Mouse (Mus musculus) forebrain, postnatal 0 days (tissue): Measurements from ENCODE around the gene Alk. TPM values are rescaled to one million over a fixed set of nuclear protein-coding genes. Genes with fewer than 3 reads are reported as not detected.

Experiments
- ATAC-seq: fragments of 200-750 bp; cut with Nextera tagmentation; 2 replicates; pipeline ENCODE4 v1.8.0; 2017; ENCODE audit warnings: mild to moderate bottlenecking, moderate library complexity
- DNase-seq: peaks from one replicate; pipeline ENCODE4 v3.0.0-alpha.2; 2015
- H3K27ac ChIP-seq: fragments of 300-500 bp; sonication (generic); 2 replicates; pipeline ENCODE4 v1.5.1; 2014; ENCODE audit warnings: low read depth, mild to moderate bottlenecking, antibody characterized with exemption, low read length, moderate library complexity, mixed read lengths
- H3K27me3 ChIP-seq: fragments of 300-500 bp; sonication (generic); 2 replicates; pipeline ENCODE4 v1.6.1; 2014; ENCODE audit warnings: mild to moderate bottlenecking, low read length, mixed read lengths; ENCODE audit not compliant: insufficient read depth
- H3K36me3 ChIP-seq: fragments of 300-500 bp; sonication (generic); 2 replicates; pipeline ENCODE4 v1.6.1; 2014; ENCODE audit warnings: mild to moderate bottlenecking, moderate library complexity; ENCODE audit not compliant: insufficient read depth
- H3K4me1 ChIP-seq: fragments of 300-500 bp; sonication (generic); 2 replicates; pipeline ENCODE4 v1.6.1; 2014; ENCODE audit warnings: antibody characterized with exemption; ENCODE audit not compliant: insufficient read depth
- H3K4me2 ChIP-seq: fragments of 300-500 bp; sonication (generic); 2 replicates; pipeline ENCODE4 v1.6.1; 2014; ENCODE audit warnings: low read depth, mild to moderate bottlenecking, moderate library complexity
- H3K4me3 ChIP-seq: fragments of 300-500 bp; sonication (generic); 2 replicates; pipeline ENCODE4 v1.5.1; 2014; ENCODE audit warnings: low read depth, low read length, mixed read lengths
- H3K9ac ChIP-seq: fragments of 300-500 bp; sonication (generic); 2 replicates; pipeline ENCODE4 v1.6.1; 2014; ENCODE audit warnings: mild to moderate bottlenecking
- H3K9me3 ChIP-seq: fragments of 300-500 bp; sonication (generic); 2 replicates; pipeline ENCODE4 v1.6.1; 2016; ENCODE audit warnings: low read length
- CTCF ChIP-seq: sonication (generic); IDR thresholded peaks from 2 replicates; pipeline ENCODE4 v1.5.1; 2016; ENCODE audit warnings: antibody characterized with exemption, control low read depth, low read depth
- WGBS: fragments of 180-500 bp; shearing (Covaris S2); extraction: QIAGEN DNeasy Blood & Tissue Kit; methylation state at CpG from one replicate; pipeline ENCODE4 v1.1.7; 2014; 5-methylcytosine and 5-hydroxymethylcytosine counted together
- polyA plus RNA-seq: library from polyadenylated mRNA; unstranded; fragments of >200 nt; fragmentation: Nextera tagmentation; extraction: Ambion mirVana; gene quantifications from 2 replicates; pipeline ENCODE4 v1.2.1, GENCODE M21; 2015
- total RNA-seq: library from RNA; depleted of rRNA; stranded (reverse); fragments of >200 nt; gene quantifications from 2 replicates; pipeline ENCODE4 v1.2.3, GENCODE M21; 2014

Gene Alk
- total and polyA plus RNA-seq, 2 experiments from 2014 or later: 1.6 to 8.8 TPM

- Histone ChIP-seq H3K4me2 (no peak overlapping the region), H3K27me3 (no peaks in the 10 kb centered on the region), H3K9ac (no peak overlapping the region), H3K27ac (no peak overlapping the region), H3K9me3 (no peaks in the 10 kb centered on the region), H3K4me3 (no peak overlapping the region), H3K36me3 (no peaks in the 10 kb centered on the region), H3K4me1 (no peaks in the 10 kb centered on the region)
- 97% methylated on average over 1 of the region's 1 CpGs for WGBS
- TF ChIP-seq CTCF: no peak
- ATAC-seq: no peak
- DNase-seq: no peak
Measured at GRCm38 (mm10) chr17:72121660-72122059, 482.8 kb downstream of the Alk start.

DNA sequence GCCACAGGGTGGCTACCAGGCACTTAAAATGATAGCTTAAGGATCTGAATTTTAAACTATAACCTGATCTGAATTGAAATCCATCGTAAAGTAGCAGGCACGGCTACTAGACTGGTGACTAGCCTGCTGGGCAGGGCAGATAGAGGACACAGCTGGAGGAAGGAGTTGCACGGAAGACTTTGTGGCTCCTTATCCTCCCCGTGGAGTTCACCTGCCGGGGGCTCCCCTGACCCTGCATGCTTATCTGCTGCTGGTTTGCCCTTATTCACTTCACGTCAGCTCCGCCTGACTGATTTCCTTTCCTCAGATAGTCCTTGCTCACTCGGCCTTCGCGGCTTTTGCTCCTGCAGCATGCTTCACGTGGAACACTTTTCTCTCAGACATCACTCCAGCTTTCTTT is 484.1 kb downstream of the Alk start:
- H3K27ac ChIP-seq: no peak overlapping the region
- DNase-seq: no peak
- no peak for ATAC-seq
- H3K4me2 ChIP-seq: no peak overlapping the region
- H3K36me3 ChIP-seq: no peaks in the 10 kb centered on the region
- H3K4me3 ChIP-seq: no peak overlapping the region
- H3K9ac ChIP-seq: no peak overlapping the region
- no peaks in the 10 kb centered on the region for H3K9me3 ChIP-seq
- no peaks in the 10 kb centered on the region for H3K27me3 ChIP-seq
- WGBS: 53% methylated on average over 11 of the region's 11 CpGs
- TF ChIP-seq CTCF: no peak
- no peaks in the 10 kb centered on the region for H3K4me1 ChIP-seq

- Histone ChIP-seq H3K9me3 (no peaks in the 10 kb centered on the region), H3K4me2 (no peak overlapping the region), H3K4me3 (no peak overlapping the region), H3K27me3 (no peaks in the 10 kb centered on the region), H3K4me1 (no peaks in the 10 kb centered on the region), H3K36me3 (no peaks in the 10 kb centered on the region), H3K27ac (no peak overlapping the region), H3K9ac (no peak overlapping the region)
- 68% methylated on average over 5 of the region's 5 CpGs for WGBS
- DNase-seq (no peak), ATAC-seq (no peak)
- no peak for TF ChIP-seq CTCF
Measured at GRCm38 (mm10) chr17:72118376-72118775, 486.1 kb downstream of the Alk start.

DNA sequence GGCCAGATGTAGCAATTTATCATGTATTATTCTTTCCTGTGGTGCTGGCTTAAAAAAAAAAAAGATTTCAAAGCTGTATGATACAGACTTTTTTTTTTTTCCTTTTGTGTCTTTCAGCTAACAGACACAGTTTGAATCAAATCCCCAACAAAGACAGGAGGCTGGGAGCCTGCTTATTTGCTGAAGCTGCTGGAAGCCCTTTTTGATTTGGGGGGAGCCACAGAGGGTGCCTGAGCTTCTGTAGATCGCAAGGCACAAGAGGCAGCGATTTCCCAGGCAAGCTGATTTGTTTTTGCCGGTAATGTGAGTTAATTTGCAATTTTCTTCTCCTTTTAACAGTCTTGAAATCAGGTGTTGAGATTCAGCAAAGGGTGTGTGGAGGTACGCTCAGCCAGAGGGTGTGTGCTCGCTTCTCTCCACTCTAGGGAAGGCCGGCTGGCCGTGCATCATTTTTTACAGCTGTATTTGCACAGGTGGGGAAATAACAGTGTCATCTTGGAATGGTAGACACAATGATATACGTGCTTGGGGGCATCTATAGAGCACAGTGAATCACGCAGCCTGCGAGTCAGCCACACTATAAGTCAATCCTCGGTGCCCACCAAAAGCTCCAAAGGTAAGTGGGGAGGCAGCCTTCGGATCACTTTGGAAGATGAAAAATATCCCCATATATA is 489.0 kb downstream of the Alk start:
- ATAC-seq: peak; percentile 62; the same call in 1 of the 2 replicates
- Histone ChIP-seq H3K4me2 (no peak overlapping the region), H3K9me3 (no peaks in the 10 kb centered on the region), H3K27me3 (no peaks in the 10 kb centered on the region), H3K4me1 (no peaks in the 10 kb centered on the region), H3K9ac (no peak overlapping the region), H3K4me3 (no peak overlapping the region), H3K27ac (peak overlapping the region; percentile 35; the same call in 1 of the 2 replicates), H3K36me3 (no peaks in the 10 kb centered on the region)
- peak; percentile 33 for DNase-seq
- TF ChIP-seq CTCF: no peak
- 43% methylated on average over 12 of the region's 12 CpGs for WGBS

DNA sequence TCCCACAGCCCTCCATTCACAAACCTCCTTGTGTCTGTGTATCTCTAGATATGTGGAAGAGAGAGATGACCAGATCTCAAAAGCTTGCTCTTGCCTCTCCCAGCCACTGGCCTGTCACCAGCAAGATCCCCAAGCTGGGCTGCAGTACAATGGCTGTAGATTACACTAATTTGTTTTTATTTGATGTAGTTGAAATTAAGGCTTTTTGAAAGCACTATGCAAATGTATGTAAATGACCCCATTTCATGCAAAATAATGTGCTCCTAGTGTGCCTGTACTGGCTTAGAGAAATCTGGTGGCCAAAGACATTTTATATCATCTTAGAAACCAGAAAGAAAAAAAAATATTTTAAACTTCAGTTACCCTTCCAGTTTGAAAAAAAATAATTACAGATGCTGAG is 492.4 kb downstream of the Alk start:
- DNase-seq (peak; percentile 5), ATAC-seq (peak; percentile 29; the same call in 1 of the 2 replicates)
- no peaks in the 10 kb centered on the region for H3K27me3 ChIP-seq
- no peak overlapping the region for H3K27ac ChIP-seq
- H3K9ac ChIP-seq: no peak overlapping the region
- no peaks in the 10 kb centered on the region for H3K9me3 ChIP-seq
- H3K4me3 ChIP-seq: no peak overlapping the region
- no peak for TF ChIP-seq CTCF
- H3K4me2 ChIP-seq: no peak overlapping the region
- H3K4me1 ChIP-seq: no peaks in the 10 kb centered on the region
- no peaks in the 10 kb centered on the region for H3K36me3 ChIP-seq

DNA sequence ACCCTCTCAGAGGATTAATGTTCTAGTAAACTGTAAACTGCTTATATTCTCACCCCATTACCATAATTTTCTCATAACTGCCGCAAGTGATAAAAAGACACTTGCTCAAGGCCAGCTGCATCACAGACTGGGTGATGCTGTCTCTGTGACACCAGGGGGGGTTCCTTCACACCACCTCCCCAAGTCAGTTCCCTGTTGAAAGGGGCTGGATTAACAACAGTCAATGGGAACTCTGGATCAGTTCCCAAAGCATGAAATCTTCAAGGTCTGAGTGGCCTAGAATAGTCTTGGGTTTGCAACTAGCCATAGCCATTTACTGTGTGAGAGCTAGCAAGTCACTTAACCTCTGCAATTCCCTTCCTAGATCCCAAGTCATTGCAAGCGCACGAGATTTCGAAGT is 492.9 kb downstream of the Alk start:
- no peak overlapping the region for H3K4me2 ChIP-seq
- 56% methylated on average over 4 of the region's 4 CpGs for WGBS
- no peak overlapping the region for H3K27ac ChIP-seq
- H3K9ac ChIP-seq: no peak overlapping the region
- no peaks in the 10 kb centered on the region for H3K36me3 ChIP-seq
- no peak overlapping the region for H3K4me3 ChIP-seq
- TF ChIP-seq CTCF: no peak
- no peaks in the 10 kb centered on the region for H3K27me3 ChIP-seq
- no peaks in the 10 kb centered on the region for H3K4me1 ChIP-seq
- DNase-seq: no peak
- H3K9me3 ChIP-seq: no peaks in the 10 kb centered on the region
- ATAC-seq: peak; percentile 27; the same call in 1 of the 2 replicates

DNA sequence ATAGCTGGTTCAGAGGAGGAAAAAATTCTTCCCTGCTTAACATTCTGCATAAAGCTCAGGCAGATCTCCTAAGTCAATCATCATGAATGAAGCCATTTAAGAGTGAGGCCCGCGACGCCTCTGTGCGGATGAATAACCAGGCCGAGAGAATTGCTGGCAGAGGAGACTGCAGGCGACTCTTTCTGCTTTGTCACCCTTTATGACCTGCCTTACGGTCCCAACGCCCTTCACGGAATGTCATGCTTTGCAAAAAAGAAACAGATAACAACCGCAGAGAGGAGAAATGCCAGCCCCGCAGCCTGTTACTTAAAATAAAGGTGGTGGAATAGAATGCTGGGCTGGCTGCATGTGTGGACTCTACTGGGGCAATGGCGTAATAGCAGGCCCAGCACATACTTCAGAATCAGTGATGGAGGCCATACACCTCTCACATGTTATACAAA is 517.1 kb downstream of the Alk start:
- Histone ChIP-seq H3K27me3 (no peaks in the 10 kb centered on the region), H3K4me3 (no peak overlapping the region), H3K9me3 (no peaks in the 10 kb centered on the region), H3K36me3 (no peaks in the 10 kb centered on the region), H3K9ac (no peak overlapping the region), H3K4me2 (no peak overlapping the region), H3K27ac (no peak overlapping the region), H3K4me1 (peaks cover 6% of the 10 kb centered on the region; the same call in 1 of the 2 replicates)
- 29% methylated on average over 12 of the region's 12 CpGs for WGBS
- peak; percentile 9 for DNase-seq
- ATAC-seq: peak; percentile 45
- no peak for TF ChIP-seq CTCF
